Mouse (Mus musculus) intestine, embryonic 16.5 days (tissue): Measurements from ENCODE around the gene Ap1ar. TPM values are rescaled to one million over a fixed set of nuclear protein-coding genes. Genes with fewer than 3 reads are reported as not detected.

ENCODE experiments used
- ATAC-seq: fragments of 200-750 bp; cut with Nextera tagmentation; 2 replicates; pipeline ENCODE4 v1.8.0; 2017; ENCODE audit warnings: moderate TSS enrichment, moderate library complexity
- H3K27ac ChIP-seq: fragments of 300-500 bp; sonication (generic); 2 replicates; pipeline ENCODE4 v1.5.1; 2014; ENCODE audit warnings: mild to moderate bottlenecking, low read length
- H3K27me3 ChIP-seq: fragments of 300-500 bp; sonication (generic); replicated peaks from 2 replicates; pipeline ENCODE4 v1.6.1; 2014; ENCODE audit warnings: low read length, control low read depth, mixed read lengths; ENCODE audit not compliant: control insufficient read depth, insufficient read depth
- H3K36me3 ChIP-seq: fragments of 300-500 bp; sonication (generic); 2 replicates; pipeline ENCODE4 v1.6.1; 2014; ENCODE audit warnings: low read length, control low read depth; ENCODE audit not compliant: control insufficient read depth, insufficient read depth
- H3K4me1 ChIP-seq: fragments of 300-500 bp; sonication (generic); 2 replicates; pipeline ENCODE4 v1.6.1; 2014; ENCODE audit warnings: low read length, control low read depth, mixed read lengths; ENCODE audit not compliant: control insufficient read depth, insufficient read depth
- H3K4me2 ChIP-seq: fragments of 300-500 bp; sonication (generic); 2 replicates; pipeline ENCODE4 v1.6.1; 2014; ENCODE audit warnings: low read depth, low read length, control low read depth
- H3K4me3 ChIP-seq: fragments of 300-500 bp; sonication (generic); 2 replicates; pipeline ENCODE4 v1.5.1; 2014; ENCODE audit warnings: mild to moderate bottlenecking, low read length
- H3K9ac ChIP-seq: fragments of 300-500 bp; sonication (generic); 2 replicates; pipeline ENCODE4 v1.6.1; 2014; ENCODE audit warnings: low read depth, low read length
- H3K9me3 ChIP-seq: fragments of 300-500 bp; sonication (generic); 2 replicates; pipeline ENCODE4 v1.6.1; 2016; ENCODE audit warnings: low read length, control low read depth; ENCODE audit not compliant: control insufficient read depth
- WGBS: fragments of 180-500 bp; shearing (Covaris S2); extraction: QIAGEN DNeasy Blood & Tissue Kit; methylation state at CpG from one replicate; pipeline ENCODE4 v1.1.7; 2014; 5-methylcytosine and 5-hydroxymethylcytosine counted together
- polyA plus RNA-seq: library from polyadenylated mRNA; unstranded; fragments of >200 nt; fragmentation: Nextera tagmentation; extraction: Ambion mirVana; gene quantifications from 2 replicates; pipeline ENCODE4 v1.2.1, GENCODE M21; 2015

The Ap1ar gene
- polyA plus RNA-seq, 1 experiment from 2014 or later = 87.4 TPM

DNA sequence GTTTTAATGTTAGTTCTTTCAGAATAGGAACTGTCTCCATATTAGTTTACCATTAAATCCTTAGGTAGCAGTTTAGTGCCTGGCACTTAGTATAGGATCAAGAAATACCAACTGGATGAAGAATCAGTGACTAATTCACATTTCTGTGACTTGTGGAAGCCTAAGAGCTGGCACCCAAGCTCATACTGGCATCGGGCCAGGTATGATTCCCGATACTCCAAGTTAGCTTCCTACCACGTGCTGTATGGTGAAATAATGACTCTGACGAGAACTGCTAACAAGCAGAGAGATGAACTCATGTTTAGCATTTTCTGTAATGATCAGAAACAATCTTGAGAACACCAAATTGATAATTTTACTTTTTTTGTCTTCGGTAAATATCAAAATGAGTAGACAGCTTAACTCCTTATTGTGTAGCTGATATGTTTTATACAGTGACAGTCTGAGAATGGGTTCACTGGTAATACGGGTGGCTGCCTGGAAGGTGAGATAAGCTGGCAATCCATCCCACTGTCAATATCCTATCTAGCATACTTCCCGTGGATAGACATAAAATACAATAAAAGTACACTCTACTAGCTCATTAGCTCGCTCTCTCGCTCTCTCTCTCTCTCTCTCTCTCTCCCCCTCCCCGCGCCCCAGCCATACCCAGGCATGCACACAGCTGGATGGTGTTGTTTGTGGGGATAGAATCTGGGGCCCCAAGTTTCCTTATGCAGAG, 10.9 kb upstream of the Ap1ar start:
- ATAC-seq = no peak
- H3K4me1 ChIP-seq = 0 out of 2 replicates have a peak, but pooled peaks cover 3% of the 10 kb centered on the region
- H3K4me3 ChIP-seq = no peak overlapping the region
- H3K27me3 ChIP-seq = no peaks in the 10 kb centered on the region
- no peak overlapping the region for H3K4me2 ChIP-seq
- no peak overlapping the region for H3K27ac ChIP-seq
- H3K36me3 ChIP-seq = no peaks in the 10 kb centered on the region
- 73% methylated on average over 11 of the region's 11 CpGs for WGBS
- 0 out of 2 replicates have a peak, but pooled peaks cover 4% of the 10 kb centered on the region for H3K9me3 ChIP-seq
- no peak overlapping the region for H3K9ac ChIP-seq

DNA sequence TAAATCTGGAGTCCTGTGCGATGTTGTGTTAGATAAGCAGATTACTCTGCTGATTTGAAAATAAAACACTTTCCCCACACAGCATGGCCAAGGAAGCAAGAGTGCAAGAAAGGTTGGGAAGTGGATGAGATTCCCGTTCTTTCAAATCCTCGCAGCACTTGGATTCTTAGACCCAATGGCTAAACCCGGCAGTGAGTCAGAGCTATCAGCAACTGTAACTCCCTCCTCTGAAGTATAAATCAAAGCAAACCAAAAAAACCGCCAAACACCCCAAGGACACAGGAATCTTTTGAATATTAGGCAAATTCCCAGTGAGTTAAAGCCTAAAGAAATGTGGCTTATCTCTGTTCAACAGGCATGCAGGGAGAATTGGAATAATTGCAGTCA, 6.6 kb upstream of the Ap1ar start:
- no peak overlapping the region for H3K27ac ChIP-seq
- no peak for ATAC-seq
- H3K9me3 ChIP-seq = 0 out of 2 replicates have a peak, but pooled peaks cover 4% of the 10 kb centered on the region
- whole genome bisulfite sequencing = 67% methylated on average over 5 of the region's 5 CpGs
- H3K36me3 ChIP-seq = no peaks in the 10 kb centered on the region
- H3K4me1 ChIP-seq = peaks cover 3% of the 10 kb centered on the region; the same call in 1 of the 2 replicates
- no peaks in the 10 kb centered on the region for H3K27me3 ChIP-seq
- no peak overlapping the region for H3K9ac ChIP-seq
- H3K4me3 ChIP-seq = no peak overlapping the region
- no peak overlapping the region for H3K4me2 ChIP-seq

DNA sequence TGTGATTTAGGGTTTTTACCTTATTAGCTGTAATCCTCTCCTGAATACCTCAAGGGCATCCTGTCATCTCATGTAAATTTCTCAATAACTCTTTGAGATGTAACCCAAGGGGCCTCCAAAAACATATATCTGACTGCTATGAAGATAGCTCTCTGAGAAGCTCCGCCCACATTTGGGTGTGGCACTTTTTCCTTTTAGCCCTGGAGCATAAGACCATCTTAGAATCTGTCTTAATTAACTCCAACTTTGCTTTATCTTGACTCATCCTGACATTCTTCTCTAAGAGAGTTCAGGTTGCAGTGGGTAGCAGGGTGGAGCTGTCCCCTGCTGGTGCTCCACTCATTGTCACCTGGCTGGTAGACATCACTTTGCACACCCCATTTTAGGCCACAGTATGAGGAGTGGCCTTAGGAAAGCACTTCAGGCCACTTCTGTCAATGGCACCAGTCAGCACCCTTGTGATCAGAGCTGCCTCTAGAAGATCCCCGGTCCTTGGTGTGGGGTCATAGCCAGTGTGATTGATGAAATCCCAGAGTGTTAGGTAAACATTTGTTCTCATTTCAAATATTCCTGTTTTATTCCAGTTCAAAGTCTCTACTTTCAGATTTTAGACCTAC, 6.1 kb upstream of the Ap1ar start:
- WGBS = 57% methylated on average over 2 of the region's 2 CpGs
- ATAC-seq = peak; percentile 9; the same call in 1 of the 2 replicates
- H3K27me3 ChIP-seq = no peaks in the 10 kb centered on the region
- H3K4me2 ChIP-seq = no peak overlapping the region
- H3K4me3 ChIP-seq = no peak overlapping the region
- 0 out of 2 replicates have a peak, but pooled peaks cover 4% of the 10 kb centered on the region for H3K9me3 ChIP-seq
- H3K4me1 ChIP-seq = peaks cover 7% of the 10 kb centered on the region; the same call in 1 of the 2 replicates
- H3K9ac ChIP-seq = no peak overlapping the region
- H3K36me3 ChIP-seq = no peaks in the 10 kb centered on the region
- no peak overlapping the region for H3K27ac ChIP-seq

DNA sequence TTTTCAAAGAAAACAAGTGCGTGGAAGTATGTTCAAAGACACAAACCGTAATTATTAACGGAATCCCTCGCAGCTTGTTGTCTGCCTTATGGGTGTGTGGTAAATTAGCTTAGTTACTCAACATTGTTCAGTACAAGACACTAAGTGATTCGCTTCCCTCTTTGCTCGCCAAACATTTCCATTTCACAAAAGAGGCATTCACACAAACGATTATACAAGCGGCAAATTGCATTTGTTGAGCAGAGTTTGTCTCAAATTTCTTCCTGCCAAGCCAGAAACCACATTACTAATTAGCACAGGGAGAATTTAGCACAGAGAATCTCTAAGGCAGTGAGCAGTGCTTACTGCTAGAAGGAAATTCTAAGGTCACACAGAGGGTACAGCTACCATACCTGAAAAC, 4.6 kb upstream of the Ap1ar start:
- Histone ChIP-seq H3K36me3 (no peaks in the 10 kb centered on the region), H3K4me1 (peaks cover 9% of the 10 kb centered on the region; the same call in 1 of the 2 replicates), H3K4me2 (no peak overlapping the region), H3K27ac (no peak overlapping the region), H3K27me3 (no peaks in the 10 kb centered on the region), H3K9ac (no peak overlapping the region), H3K4me3 (no peak overlapping the region), H3K9me3 (0 out of 2 replicates have a peak, but pooled peaks cover 4% of the 10 kb centered on the region)
- ATAC-seq = no peak
- 88% methylated on average over 8 of the region's 8 CpGs for WGBS

DNA sequence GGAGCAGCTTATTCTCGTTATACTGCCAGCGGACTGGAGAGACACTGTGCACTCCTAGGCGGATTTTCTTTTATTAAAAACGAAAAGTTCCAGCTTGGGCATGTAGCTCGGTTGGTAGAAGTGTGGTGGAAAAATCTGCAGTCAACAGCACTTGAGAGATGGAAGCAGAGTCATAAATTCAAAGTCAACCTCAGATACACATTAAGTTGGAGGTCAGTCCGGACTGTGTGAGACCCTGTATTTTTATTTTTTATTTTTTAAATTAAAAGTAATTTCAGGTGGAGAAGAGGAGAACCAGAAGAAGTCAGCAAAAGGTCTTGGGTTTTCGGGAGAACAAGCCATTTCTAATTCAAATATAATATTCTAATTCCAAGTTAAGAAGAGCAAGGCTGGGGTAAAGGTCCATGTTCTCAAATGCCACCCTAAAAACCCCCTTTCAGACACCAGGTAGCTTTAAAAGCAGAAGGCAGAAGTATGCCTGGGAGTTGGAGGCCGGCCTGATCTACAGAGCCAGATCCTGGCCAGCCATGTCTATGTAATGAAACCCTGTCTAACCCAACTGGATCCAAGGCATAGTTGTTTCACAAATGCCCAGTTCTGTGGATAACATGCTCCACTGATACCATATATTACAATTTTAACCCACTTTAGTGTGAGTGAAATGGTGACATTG, 785 bp upstream of the Ap1ar start:
- no peak; the same call in 1 of the 2 replicates for ATAC-seq
- 28% methylated on average over 8 of the region's 8 CpGs for WGBS

DNA sequence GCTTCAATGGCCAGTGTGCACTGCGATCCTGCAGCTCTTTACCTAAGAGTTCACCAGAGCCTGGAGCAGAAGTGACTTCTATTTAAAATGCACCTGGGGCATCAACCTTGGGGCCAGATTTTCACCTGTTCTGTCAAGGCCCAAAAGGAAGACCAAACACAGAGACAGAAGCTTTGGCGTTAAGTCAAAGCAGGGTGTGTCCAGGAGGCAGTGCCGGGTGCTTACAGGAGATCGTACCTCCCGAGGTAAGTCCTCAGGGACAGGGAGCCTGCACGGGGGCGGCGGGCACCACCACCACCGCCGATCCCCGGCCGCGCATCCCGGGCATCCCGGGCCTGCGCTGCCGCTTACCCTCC, 547 bp downstream of the Ap1ar start:
- H3K27ac ChIP-seq = peak overlapping the region; percentile 95
- H3K27me3 ChIP-seq = no peaks in the 10 kb centered on the region
- WGBS = under 1% methylated on average over 17 of the region's 17 CpGs
- H3K9ac ChIP-seq = peak overlapping the region; percentile 89
- H3K36me3 ChIP-seq = no peaks in the 10 kb centered on the region
- no peaks in the 10 kb centered on the region for H3K9me3 ChIP-seq
- peak overlapping the region; percentile 63 for H3K4me2 ChIP-seq
- peak overlapping the region; percentile 85 for H3K4me3 ChIP-seq
- peak; percentile 33 for ATAC-seq
- H3K4me1 ChIP-seq = peaks cover 30% of the 10 kb centered on the region

More for the DNA sequence above, 785 bp upstream of the Ap1ar start:
- peak overlapping the region; percentile 85 for H3K4me3 ChIP-seq
- peak overlapping the region; percentile 51 for H3K4me2 ChIP-seq
- no peaks in the 10 kb centered on the region for H3K36me3 ChIP-seq
- no peaks in the 10 kb centered on the region for H3K27me3 ChIP-seq
- H3K4me1 ChIP-seq = peaks cover 23% of the 10 kb centered on the region
- H3K9ac ChIP-seq = peak overlapping the region; percentile 89
- no peaks in the 10 kb centered on the region for H3K9me3 ChIP-seq
- peak overlapping the region; percentile 95 for H3K27ac ChIP-seq

DNA sequence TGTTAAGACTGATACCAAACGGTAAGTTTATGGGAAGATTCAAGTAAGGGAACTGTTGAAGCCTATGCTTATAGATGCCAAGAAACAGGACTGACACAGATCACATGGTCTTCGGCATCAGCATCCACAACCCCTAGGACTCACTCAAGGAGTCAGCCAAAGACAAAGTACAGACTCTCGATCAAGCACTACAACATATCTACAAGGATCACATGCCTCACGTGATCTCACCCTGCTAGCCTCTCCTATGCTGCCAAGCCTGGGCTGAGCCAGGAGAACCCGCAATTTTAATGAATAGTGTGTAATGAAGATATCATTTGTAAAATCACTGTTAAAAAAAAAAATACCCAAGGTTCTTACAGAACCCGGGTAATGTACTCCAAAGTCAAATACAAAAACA, 1.7 kb downstream of the Ap1ar start:
- Histone ChIP-seq H3K4me3 (peak overlapping the region; percentile 85), H3K4me1 (peaks cover 33% of the 10 kb centered on the region), H3K4me2 (peak overlapping the region; percentile 63), H3K9ac (peak overlapping the region; percentile 53; the same call in 1 of the 2 replicates), H3K9me3 (no peaks in the 10 kb centered on the region), H3K27me3 (no peaks in the 10 kb centered on the region), H3K36me3 (no peaks in the 10 kb centered on the region), H3K27ac (peak overlapping the region; percentile 86)
- ATAC-seq = peak; percentile 19; the same call in 1 of the 2 replicates
- WGBS = 67% methylated on average over 6 of the region's 6 CpGs

DNA sequence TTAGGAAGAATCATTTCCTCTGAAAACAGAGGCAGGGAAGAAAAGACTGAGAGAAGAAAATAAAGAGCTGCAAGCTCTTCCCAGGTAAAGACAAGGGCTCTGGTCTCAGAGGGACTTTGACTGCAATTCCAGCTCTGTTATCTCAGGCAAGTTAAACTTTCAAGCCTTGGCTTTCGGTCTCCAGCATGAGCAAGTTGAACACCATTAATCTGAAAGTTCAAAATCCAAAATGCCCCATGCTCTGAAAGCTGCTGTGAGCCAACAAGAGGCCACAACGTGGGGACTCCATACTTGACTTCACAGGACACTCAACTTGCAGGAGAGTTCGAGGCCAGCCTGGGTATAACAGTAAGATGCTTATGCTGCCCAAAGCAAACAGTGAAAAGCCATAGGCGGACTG, 3.3 kb downstream of the Ap1ar start:
- 56% methylated on average over 4 of the region's 4 CpGs for WGBS
- H3K27ac ChIP-seq = peak overlapping the region; percentile 86
- H3K36me3 ChIP-seq = no peaks in the 10 kb centered on the region
- H3K27me3 ChIP-seq = no peaks in the 10 kb centered on the region
- H3K9me3 ChIP-seq = no peaks in the 10 kb centered on the region
- 0 out of 2 replicates have a peak, but pooled peaks have one; percentile 0 for ATAC-seq
- peaks cover 31% of the 10 kb centered on the region for H3K4me1 ChIP-seq
- H3K4me3 ChIP-seq = no peak overlapping the region
- H3K9ac ChIP-seq = no peak overlapping the region
- H3K4me2 ChIP-seq = peak overlapping the region; percentile 39

DNA sequence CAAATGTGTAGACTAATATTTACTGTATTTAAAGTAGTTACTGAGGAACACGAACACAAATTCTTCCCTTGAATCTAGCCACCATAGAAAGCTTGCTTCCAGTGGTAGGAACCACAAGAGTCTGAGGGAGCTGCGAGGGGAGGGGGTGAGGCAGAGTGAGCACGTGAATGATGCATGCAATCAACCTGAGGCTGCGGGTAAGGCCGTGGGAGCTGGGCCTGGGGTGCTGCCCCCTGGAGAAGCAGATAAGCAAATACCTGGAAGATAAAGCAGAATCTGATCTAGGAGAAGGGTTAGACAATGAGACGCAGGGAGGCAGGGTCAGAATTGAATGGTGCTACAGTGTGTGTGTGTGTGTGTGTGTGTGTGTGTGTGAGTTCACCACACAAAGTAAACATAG, 6.2 kb downstream of the Ap1ar start:
- Histone ChIP-seq H3K36me3 (no peaks in the 10 kb centered on the region), H3K4me2 (no peak overlapping the region), H3K9me3 (no peaks in the 10 kb centered on the region), H3K27me3 (no peaks in the 10 kb centered on the region), H3K9ac (no peak overlapping the region), H3K4me3 (no peak overlapping the region), H3K27ac (peak overlapping the region; percentile 25; the same call in 1 of the 2 replicates), H3K4me1 (peaks cover 32% of the 10 kb centered on the region)
- peak; percentile 26 for ATAC-seq
- 49% methylated on average over 6 of the region's 6 CpGs for WGBS
